Mouse (Mus musculus): ENCODE measurements around the gene Itgbl1.
"Not testable (repeated sequence)": the region's sequence is repeated elsewhere in the genome, so short reads cannot be mapped to it uniquely, and the experiment has no call there.

Itgbl1 gene

GRCm38 (mm10) chr14:123659921-123660385 is at the start of gene Itgbl1:
Gene Itgbl1 (plus strand): TSS chr14:123659971.
- in situ Hi-C loops (cut with MboI, MseI), result no loop called here

DNA sequence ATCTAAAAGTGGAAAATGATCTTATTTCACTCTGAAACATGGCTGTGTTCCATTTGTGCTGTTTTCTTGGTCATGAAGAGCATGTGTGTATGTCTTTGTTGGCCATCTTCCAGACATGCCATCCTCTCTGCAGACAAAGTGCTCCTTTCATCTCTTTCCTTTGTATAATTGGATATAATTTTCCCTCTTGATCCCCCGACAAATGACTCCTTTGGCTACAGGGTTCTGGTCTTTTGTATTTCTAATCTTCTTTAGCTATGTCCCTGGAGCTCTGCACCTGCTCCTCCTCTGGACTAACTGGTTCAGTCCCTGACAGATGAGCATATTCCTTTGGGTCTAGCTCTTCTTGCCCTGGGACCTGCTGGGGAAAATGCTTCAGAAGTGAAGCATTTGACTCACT is 36.8 kb upstream of the Itgbl1 start:
- in situ Hi-C loops (cut with MboI, MseI), result no loop called here

GRCm38 (mm10) chr14:123626501-123627179 is 33.1 kb upstream of the Itgbl1 start, which contains the start of gene Nalcn:
Gene Nalcn (minus strand): TSS chr14:123627144.
- in situ Hi-C loops (cut with MboI, MseI), result no loop called here

- in situ Hi-C loops (cut with MboI, MseI), result no loop called here
Observed at GRCm38 (mm10) chr14:123627180-123627562, 32.6 kb upstream of the Itgbl1 start.

- in situ Hi-C loops (cut with MboI, MseI), result no loop called here
Observed at GRCm38 (mm10) chr14:123661091-123661491, 1.3 kb downstream of the Itgbl1 start.

GRCm38 (mm10) chr14:123662386-123662785 is 2.6 kb downstream of the Itgbl1 start:
- in situ Hi-C loops (cut with MboI, MseI), result no loop called here

- in situ Hi-C loops (cut with MboI, MseI), result no loop called here
Observed at GRCm38 (mm10) chr14:123663206-123663605, 3.4 kb downstream of the Itgbl1 start.

DNA sequence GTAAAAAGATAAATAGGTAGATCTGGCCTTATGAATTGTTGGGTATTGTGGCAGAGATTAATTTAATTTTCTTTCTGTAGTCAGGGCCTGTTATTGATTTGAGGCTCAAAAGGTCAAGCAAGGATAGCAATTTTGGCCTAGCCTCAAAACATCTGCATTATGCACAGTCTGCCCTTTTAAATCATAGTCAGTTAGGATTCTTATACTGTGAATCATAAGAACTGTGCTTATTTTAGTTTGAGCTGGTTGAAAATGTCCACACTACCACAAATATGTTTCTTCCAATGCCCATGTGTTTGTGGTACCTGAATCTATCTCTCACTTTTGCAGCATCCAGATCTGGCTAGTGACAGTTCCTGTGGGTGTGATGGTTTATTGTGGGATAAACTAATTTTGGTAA is 4.7 kb downstream of the Itgbl1 start:
- in situ Hi-C loops (cut with MboI, MseI), result no loop called here

- in situ Hi-C loops (cut with MboI, MseI), result not testable (repeated sequence)
Observed at GRCm38 (mm10) chr14:123671076-123671475, 11.3 kb downstream of the Itgbl1 start.

DNA sequence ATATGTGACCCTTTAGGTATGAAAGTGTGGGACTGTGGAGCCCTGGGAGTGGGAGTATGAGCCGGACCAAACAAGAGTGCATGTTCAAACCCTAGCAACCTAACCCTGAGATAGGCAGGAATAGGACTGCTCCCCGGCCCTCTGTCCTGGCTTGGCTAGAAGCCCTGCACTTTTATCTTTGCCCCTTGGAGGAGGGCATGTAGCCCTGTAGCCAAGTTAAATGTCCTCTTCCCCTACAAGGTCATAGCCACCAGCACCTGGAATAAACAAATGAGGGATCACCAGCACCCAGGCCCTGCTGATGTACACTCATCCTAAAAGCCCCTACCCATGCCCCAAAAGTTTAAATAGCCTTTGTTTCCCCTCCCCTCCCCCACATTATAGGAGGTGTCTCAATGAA is 18.3 kb downstream of the Itgbl1 start:
- in situ Hi-C loops (cut with MboI, MseI), result no loop called here

DNA sequence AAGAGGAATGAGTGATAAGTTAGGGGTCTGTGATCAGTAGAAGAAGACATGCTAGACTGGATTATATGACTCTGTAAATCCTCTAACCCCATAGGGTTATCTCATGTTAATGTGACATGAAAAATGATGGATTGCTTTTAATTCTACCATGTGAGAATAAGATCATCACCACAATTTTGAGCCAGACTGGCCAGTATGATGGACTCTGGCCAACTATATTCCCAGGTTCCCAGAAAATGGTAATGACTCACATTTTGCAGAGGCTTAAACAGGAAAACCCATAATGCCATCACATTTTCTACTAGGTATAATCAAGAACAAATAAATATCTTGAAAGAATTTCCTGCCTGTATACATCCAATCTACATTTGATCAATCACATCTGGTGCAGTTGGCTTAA is 55.0 kb downstream of the Itgbl1 start:
- in situ Hi-C loops (cut with MboI, MseI), result no loop called here

- in situ Hi-C loops (cut with MboI, MseI), result no loop called here
Observed at GRCm38 (mm10) chr14:123742055-123742454, 82.3 kb downstream of the Itgbl1 start.

- in situ Hi-C loops (cut with MboI, MseI), result no loop called here
Observed at GRCm38 (mm10) chr14:123751017-123751416, 91.2 kb downstream of the Itgbl1 start.

DNA sequence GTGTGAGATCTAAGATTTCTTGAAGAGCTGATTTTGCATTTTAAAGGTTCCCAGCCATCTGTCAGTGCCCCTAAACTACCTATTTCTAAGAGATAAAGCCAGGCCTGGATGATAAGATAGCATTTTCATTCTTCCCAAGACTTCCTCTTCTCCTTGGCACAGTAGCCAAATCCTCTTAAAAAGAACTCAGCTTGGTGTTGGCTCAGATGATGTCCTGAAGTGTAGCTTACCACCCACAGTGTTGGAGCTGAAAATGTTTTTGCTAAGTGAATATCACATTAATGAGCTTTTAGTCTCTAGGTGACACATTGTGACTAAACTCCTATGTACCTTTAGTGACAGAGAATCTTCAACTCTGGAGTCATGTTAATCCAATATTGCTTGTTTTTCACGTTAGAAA is 99.8 kb downstream of the Itgbl1 start:
- in situ Hi-C loops (cut with MboI, MseI), result loop anchor here in 1 of 2 experiments (5.0 kb wide), 1 partner anchor 57 kb away; no protein-coding TSS in a partner anchor

DNA sequence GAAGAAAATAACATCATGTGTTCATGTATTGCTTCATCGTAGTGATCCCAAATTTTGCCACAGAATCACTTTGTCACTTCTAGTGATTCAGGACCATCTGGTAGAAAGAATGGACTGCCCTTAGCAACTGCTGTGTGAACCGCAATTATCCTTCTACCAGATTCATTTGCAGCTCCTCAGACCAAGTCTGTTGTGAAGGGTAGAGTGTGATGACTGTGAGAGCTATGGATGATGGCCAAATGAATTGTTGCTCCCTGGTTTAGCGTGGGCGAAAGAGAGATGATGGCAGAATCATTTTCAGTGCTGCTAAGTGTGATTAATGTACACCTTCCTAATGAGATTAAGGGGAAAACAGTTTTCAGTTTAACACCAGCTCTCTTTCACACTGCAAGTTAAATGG is 100.3 kb downstream of the Itgbl1 start:
- in situ Hi-C loops (cut with MboI, MseI), result no loop called here

DNA sequence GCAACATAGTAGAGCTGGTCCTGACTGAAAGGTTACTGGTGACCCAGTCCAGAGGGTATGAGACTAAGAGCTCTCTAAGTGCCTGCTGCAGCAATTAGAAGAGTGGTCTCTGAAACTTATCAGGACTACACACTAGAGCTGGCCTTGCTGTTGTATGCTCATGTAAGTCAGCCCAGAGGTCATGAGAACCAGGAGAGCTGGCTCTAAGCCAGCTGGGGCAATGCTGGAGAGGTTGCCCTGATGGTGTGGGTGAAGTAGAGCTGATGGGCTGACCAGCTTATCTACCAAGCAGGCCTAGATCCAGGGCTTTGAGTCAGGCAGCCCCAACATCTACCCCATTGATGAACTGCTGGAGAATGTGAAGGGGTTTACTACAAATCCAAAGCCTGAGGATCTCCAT is 142.0 kb downstream of the Itgbl1 start:
- in situ Hi-C loops (cut with MboI, MseI), result no loop called here

DNA sequence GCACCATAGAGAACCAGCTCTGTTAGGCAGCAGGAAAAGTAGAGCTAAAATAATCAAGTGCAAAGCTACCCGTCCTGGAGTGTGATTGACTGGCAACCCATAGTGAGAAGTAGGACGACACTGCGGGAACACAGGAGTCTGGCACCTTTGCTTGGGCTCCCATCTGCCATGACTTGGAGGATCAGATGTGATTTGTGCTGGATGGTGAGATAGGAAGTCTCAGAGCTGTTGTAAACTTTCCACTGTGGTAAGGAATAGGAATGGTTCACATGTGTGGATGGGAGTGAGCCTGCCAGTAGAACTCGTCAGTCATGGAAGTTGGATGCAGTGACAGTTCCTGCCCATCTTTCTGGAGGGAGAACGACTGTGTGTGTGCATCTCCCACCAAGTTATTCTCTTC is 177.9 kb downstream of the Itgbl1 start:
- in situ Hi-C loops (cut with MboI, MseI), result no loop called here

GRCm38 (mm10) chr14:123843675-123844425 is 184.1 kb downstream of the Itgbl1 start:
- in situ Hi-C loops (cut with MboI, MseI), result no loop called here

GRCm38 (mm10) chr14:123864531-123864930 is 204.8 kb downstream of the Itgbl1 start:
- in situ Hi-C loops (cut with MboI, MseI), result no loop called here

DNA sequence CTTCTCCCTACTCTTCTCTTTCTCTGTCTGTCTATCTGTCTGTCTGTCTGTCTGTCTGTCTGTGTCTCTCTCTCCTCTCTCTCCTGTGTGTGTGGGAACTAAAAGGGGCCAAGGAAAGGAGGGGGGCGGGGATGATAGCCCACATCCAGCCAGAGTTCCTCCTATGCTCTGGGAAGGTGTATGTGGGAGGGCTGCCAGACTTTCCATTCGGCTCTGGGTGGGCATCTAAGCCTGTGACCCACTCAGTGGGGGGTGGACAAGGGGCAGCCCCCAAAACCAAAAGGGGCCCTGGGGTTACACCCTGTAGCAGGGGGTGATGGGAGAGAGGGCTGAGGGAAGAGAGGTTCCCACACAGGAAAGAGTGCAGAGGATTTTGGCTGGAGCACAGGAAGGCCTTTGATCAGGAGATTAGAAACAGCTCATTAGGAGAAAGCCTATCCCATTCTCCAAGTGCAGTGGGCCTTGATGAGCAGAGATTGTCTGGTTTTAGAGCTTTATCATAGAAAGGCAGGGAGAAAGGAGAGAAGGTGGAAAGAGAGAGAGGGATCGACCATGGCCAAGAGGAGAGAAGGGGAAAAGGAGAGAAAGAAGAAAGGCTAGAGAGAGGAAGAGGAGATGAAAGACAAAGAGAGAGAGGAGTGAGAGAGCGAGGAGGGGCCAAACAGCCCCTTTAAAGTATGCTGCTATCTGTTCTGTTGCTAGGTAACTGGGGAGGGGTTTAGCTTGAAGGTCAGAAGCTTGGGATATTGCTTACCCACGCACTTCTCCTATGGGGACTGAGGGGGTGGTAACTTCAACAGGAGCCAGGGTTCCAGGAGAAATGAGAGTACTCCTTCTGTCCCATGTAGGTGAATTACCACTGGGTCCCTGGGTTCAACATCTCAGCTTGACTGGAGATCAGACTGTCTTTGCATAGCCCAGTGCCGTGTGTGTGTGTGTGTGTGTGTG is 206.3 kb downstream of the Itgbl1 start:
- in situ Hi-C loops (cut with MboI, MseI), result loop anchor here in 1 of 2 experiments (5.0 kb wide), 1 partner anchor 309 kb away; no protein-coding TSS in a partner anchor

DNA sequence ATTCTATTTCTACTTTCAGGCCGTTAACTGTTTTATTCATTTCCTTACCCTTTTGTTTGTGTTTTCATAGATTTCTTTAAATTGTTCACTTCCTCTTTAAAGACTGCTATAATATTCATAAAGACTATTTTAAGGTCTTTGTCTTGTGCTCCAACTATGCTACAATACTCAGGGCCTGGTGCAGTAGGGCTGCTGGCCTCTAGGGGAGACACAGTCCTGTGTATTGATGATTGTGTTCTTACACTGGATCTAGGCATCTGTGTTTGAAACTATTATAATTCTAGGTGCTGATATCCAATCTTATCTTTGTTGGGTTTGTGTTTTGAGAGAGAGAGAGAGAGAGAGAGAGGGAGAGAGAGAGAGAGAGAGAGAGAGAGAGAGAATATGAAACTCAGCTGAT is 268.1 kb downstream of the Itgbl1 start:
- in situ Hi-C loops (cut with MboI, MseI), result no loop called here

- in situ Hi-C loops (cut with MboI, MseI), result no loop called here
Observed at GRCm38 (mm10) chr14:123966531-123966930, 306.8 kb downstream of the Itgbl1 start.

Measured in T-helper 17 cell (primary cell).